Mouse (Mus musculus): ENCODE measurements around the gene Nipbl.

Nipbl gene

DNA sequence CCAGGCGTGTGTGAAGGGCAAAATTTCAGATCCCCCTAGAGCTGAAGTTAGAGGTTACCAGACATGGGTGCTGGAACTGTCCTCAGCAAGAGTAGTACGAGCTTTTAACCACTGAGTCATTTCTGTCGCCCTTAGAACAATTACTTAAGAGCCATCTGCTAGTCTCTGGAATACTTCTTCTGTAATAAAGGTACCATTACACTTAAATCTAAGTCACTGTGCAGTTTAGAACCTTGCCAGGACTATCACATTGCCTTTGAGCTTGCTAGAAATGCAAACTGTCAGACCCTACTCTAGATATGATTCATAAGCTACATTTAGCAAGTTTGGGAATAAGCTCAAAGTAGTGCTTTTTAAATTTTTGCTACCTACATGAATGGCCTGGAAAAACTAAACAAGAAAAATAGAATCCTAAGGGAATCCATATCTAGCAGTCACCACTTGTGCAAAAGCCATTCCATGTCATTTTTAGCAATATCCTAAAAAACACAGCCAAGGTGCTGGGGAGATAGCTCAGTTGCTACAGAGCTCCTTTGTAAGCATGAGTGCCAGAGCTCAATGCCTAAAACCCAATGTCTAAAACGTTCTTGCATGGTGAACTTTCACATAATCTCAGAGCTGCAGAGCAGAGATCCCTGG lies 27.6 kb downstream of the Nipbl start:
- DNase-seq, result no peak

DNA sequence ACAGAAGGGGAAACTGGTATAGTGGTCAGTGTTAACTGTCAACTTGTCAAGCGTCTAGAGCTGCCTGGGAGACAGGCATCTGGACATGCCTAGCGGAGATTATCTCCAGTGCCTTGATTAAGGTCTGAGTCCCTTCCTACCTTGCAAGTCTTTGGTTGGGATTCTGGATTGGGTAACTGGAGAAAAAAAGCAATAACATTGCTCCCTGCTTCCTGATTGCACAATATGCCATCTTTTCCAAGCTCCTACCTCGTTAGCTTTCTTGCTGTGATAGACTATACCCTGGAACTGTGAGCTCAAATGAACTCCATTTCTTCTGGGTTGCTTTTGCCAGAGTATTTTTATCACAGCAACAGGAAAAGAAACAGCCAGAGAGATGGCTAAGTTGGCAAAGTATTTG lies 30.9 kb downstream of the Nipbl start:
- no peak for DNase-seq

DNA sequence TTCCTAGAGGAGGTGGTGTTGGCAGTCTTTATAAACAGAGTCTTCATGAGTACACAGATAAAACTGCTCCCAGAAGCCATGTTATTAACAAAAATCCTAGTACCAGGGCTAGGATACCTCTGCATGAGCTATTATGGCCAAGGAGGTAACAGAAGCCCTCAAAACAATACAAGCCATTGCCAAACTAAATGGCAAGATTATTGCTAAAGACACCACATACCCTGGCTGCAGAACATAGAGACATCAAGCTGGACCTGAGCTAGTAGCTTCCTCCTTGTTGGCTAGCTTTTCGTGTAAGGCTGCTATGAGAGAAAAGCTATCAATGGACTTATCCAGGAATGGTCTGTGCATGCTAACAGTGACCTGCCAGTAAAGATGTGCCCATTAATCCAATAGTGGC lies 32.4 kb downstream of the Nipbl start:
- no peak for DNase-seq

DNA sequence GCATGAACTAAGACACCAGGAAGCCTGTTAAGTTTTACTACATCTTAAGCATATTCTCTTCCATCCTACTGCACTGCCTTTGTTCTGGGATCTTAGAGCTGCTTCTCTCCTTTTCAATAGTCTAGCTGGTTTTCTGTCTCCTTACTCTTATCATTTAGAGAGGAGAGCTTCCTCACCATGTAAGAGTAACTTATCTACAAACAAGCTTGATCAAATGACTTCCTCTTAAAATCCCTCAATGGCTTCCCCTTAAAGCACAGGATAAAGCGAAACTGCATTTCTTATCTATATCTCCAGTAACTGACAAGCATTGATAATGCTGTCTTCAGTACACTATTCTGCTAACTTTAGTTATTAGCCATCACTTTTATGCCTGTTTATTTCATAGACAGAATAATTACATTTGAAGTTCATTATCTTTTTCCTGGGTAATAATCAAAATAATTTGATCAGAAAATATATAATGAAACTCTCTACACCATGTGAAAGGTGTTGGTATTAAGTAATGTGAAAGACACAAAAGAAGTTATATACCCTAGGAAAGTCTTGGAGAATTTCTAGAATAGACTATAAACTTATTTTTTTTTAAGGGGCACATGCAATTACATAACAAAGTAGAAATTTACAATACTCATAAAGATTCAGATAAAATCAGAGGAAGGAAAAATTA lies 33.0 kb downstream of the Nipbl start:
- no peak for DNase-seq

DNA sequence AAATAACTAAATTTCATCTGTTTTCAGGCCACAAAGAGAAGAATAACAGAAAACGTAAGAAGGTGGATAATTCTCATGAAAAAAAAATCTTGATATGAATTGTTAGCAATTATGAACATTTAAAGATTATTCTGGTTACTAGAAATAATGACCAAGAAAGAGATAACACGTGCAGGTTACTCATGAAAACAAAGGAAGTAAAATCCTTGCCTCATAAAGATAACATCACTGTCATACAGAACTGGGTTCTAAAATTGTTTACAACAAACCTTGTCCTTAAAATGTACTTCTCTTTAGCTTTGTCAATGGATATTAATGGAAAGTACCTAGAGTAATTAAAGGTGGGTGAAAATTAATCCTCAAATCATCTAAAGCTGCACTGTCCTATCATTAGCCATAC lies 37.2 kb downstream of the Nipbl start:
- DNase-seq, result no peak

DNA sequence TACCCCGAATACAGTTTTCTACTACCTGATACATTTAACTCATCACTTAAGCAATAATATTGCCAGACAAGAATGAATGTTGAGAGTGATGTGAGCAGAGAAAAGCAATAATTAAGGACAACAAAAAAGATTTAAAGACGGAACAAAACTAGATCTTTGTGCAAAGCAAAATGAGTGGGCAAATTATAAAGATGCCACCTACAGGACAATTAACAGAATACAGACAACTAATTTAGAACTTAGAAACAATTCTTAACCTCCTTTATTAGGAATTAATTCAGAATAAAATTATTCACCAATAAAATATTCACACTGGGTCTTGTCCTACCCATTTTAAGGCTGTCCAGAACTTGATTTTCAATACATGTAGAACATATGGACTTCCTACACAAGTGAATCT lies 38.0 kb downstream of the Nipbl start:
- DNase-seq, result no peak

DNA sequence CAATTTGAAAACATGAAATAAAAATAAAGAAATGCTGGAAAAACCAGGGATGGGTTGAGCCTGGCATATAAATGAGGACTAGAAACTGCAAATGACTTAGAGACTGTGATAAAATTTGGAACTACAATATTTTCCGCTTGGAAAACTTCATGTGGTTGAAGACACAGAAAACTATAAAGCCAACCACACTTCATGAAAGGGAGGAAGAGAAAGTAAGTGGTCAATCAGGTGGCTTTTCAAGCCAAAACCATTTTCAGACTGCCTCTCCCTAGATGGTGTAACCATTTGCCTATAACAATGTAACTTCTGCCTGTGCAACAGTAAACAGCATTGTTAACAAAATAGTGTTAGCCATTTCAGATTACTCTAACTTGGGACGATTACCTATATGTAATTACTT lies 41.7 kb downstream of the Nipbl start:
- no peak for DNase-seq

DNA sequence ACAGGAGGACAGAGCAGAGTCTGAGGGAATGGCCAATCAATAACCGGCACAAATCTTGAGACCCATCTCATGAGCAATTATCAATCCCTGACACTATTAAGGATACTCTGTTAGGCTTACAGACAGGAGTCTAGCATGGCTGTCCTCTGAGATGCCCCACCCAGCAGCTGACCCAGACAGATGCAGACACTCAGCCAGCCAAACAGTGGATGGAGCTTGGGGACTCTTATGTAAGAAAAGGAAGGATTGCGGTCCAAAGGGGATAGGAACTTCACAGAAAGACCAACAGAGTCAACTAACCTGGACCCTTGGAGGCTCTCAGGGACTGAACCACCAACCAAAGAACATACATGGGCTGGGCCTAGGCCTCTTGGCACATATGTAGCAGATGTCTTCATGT lies 42.7 kb downstream of the Nipbl start:
- no peak for DNase-seq

DNA sequence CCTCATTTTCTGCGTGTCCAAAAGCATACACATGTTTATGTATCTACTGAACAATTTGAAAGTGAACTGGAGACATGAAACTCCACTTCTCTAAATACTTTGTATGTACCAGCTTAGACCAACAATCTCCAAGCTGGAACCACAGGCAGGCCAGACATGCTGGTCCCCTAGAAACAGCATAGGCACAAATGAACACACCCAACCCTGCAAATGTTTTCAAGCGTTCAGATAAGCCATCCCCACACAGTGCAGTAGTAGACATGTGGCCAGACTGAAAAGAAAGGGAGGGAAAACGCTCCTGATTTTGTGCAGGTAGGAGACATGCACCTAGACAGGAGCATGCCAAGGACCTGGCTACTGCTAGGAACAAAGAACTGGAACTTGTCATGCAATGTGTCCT lies 52.5 kb downstream of the Nipbl start:
- DNase-seq, result no peak

DNA sequence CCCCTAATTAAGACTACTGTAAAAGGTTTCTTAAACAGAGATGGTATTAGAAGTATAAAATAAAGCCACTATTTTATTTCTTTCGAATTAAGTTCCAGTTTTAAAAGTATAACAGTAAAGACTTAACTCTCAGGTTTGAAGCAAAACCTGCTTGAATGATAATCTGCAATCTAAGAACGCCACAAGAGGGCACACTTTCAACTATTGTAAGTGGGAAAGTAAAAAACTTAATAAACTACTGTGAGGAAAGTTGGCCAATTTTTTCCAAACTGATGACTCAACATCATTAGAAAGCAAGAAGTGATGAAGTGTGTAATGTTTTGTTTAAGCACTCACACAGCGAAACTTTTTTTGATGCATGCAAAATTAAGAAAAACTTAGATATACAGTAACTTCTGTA lies 62.0 kb downstream of the Nipbl start:
- peak; percentile 69 for DNase-seq

DNA sequence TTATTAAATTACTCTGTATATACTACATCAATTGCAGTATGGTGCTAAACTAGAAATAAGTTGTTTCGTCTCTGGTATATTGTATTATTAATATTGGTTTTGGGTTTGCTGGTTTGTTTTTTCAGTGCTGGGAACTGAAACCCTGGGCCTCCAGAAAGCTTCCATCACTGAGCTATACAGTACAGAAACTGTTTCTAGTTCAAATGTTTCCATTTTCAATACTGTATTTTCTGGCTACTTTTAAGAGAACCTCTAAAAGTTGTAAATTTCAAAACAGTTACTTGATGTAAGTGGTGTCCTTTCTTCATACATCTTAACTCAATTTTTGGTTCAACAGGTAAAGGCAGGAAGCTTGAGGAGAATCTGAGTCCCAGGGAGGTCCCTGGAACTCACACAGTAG lies 68.6 kb downstream of the Nipbl start:
- no peak for DNase-seq

DNA sequence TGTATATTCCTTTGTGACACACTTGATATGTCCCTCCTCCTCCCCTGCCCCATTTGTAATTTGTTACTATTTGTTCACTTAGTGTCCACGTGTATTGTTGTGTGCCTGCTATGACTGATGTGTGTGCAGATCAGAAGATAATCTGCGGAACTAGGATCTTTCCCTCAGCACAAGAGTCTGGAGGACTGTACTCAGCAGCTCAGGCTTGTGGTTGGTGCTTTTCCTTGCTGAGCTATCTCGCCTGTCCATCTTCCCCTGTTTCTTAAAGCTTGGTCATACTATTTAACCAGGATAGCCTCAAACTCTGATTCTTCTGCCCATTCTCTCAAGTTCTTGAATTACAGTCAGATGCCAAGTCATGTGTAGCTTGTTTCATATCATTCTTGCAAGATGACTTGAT lies 69.5 kb downstream of the Nipbl start:
- no peak for DNase-seq

DNA sequence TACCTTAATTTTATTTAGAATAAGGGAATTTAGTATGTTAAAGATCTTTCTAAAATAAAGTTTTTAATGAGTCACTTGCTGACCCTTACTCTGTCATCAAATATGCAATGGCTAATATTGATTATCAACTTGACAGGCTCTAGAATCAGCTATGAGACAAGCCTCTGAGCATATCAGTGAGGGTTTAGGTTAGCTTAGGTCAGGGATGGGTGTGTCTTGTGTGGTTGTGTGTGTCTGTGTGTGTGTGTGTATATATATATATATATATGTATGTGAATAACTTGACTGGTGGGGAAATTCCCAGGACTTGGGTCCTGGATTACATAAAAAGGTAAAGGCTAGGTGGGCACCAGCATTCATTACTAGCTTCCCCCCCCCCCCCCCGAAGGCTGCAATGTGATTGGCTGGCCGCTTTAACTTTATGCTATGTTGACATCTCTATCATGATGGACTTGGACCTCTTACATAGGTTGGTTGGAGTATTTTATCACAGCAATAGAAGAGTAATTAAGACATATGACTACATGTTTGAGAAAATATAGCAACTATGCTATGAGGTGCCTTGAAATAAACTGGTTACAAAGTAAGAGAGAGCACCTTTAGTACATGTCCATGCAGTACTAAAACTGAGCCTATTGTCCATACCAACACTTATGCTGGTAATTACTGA lies 97.0 kb downstream of the Nipbl start:
- DNase-seq, result no peak

DNA sequence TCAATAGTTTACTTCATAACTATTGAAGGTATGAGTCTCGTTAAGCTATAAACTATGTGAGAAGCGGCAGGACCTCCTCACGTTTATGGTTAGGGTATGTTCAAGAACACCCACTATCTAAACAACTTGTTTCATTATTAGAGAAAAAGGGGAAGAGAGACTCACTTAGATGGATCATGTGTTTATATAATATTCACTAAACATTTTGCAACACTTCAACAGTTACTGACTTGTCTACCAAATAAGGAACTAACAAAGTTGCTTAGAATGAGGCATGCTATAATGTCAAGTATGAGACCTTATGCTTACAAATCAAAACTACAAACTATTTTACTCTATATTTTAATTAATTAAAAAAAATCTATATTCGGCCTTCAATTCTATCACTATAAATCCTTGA lies 103.7 kb downstream of the Nipbl start:
- DNase-seq, result no peak

DNA sequence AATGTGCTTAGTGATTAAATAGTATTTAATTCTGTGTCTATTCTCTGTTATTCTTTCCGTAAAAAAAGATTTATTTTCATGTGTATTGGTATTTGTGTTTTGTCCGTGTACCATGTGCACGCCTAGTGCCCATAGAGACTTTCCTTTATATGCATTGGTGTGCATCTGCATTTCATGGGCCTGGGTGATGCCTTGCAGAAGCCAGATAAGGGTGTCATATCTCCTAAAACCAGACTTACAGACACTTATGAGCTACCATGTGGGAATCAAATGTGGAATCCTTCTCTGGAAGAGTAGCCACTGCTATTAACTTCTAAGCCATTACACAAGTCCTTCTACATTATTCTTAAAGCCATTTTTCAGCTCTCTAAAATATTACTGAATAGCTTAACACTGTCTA lies 112.7 kb downstream of the Nipbl start:
- no peak for DNase-seq

DNA sequence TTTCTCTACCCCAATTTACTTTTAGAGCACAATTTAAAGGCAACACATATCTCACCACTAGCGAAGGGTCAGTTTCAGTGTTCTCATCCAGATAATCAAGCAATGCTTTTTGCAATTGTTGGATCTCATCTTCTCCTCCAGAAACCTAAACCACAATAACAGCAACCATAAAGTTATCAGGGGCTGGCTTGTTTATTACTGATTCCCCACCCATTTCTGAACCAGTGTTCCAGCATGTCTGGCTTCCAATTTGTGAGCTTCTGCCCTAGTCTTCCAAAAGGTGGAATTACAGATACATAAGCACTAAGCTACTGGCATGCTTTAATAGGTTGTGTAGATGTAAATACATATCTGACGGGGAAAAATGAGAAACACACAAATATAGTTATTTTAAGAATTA lies 118.6 kb downstream of the Nipbl start:
- no peak for DNase-seq

DNA sequence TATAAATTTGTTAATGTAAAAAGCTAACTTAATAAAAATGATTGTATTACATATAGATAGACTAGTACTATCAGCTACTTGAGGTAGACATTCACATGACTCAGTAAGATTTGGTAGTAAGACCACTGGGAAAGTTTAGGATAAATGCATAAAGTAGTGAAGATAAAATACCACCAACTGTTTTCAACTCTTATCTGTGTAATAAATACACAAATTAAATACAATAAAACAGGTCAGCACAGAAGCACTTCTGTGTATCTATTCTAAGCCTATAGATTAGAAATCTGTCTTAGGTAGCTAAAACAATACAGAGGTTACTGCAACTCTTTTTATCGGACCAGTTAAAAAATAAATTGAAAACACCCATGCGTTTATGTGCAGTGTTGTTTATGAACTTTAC lies 119.4 kb downstream of the Nipbl start:
- no peak for DNase-seq

DNA sequence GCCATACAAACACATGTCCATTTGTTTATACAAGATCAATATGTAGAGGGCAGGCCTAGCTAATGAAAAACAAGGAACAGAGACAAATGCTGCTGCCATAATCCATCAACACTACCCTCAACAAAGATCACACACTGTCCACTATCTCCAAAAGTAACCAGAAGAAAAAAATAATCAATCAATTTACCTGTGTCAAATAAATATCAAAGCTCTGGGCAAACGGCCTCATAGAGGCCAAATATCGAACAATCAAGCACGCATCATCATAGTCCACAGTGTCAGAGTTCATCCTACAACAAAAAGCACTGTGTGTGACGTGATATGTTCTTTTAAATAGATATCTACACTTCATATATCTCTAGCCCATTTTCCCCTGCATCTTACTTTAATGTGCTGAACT lies 120.2 kb downstream of the Nipbl start:
- no peak for DNase-seq

DNA sequence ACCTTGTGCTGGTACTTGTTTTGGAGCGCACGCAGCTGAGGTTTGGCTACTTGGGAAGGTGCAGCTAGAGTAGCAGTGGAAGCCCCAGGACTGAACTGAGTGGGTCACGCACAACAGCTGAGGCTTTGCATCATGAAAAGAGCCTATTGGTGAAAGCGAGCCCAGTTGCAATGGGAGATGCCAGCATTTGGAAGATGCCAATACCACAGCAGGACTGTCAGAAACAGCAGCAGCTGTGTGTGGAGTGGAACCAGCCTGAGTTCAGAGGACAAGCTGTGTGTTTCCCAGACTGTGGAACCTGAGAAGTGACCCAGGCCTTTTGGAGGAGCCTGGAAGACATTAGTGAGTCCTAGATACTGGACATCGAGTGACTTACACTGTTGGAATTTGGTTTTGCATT lies 122.8 kb downstream of the Nipbl start:
- DNase-seq, result peak; percentile 47

DNA sequence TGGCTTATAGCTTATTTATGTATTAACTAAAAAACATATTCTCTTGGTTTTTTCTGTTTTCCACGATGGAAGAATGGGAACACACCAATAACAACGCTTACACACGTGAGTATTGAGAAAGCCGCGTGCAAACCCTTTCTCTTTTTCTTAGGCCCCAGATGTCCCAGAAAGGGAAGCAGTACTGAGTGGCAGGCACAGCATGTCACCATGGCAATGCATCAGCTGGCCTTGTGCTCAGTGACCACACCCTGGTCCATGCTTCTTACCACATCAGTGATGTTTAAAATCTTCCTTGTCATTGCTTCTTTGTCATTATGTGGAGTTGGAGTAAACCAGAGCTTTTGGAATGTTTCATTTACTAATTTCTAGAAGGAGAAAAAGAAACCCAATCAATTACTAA lies 125.1 kb downstream of the Nipbl start:
- DNase-seq, result no peak

DNA sequence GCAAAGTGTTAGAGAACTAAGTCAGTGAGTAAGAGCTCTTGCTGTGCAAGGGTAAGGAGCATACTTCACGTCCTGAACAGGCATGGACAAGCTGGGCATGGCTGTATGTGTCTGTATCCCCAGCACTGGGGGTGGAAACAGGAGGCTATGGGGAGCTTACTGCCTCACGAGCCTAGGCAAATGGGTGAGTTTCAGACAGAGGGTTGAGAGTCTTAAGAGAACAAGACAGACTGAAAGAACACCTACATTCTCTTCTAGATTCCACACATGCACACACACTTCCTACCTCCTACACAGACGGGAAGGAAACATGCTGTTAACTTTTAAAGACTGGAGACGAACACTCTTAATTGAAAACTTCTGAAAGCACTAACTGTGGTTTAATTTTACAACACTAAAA lies 126.9 kb downstream of the Nipbl start:
- no peak for DNase-seq

DNA sequence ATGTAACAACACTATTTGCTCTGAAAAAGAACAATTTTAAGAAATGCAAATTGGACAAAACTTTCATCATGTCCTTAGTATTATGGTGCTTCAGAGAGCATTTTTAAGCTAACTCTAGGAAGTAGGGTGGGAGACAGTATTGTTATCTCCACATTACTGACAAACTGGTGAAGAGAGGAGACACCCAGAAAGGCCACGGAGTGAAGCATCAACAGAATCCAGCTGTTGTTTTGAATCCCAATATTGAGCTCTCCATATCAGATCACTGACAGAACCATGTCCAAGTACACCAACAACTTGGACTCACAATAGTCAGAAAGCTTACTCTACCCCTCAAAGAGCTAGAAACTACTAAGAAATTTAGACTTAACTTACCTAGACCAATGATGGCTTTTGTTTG lies 138.8 kb downstream of the Nipbl start:
- DNase-seq, result no peak

DNA sequence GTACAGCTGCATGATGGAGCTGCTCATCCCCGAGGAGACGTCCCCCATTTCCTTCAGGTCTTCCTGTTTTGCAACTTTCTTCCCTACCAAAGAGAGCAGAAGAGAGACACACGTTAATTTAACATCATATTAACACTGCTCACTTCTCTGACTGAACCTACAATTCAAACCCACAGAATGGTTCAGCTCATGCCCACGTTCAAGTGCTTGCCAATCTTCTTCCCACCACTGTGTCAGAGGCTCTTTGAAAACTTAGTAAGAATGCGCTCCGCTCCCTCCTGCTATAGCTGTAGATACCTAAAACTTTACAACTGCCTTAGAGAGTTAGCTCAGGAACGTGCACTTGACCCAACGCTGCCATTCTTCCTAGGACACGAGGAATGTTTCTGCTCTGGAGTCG lies 141.3 kb downstream of the Nipbl start:
- DNase-seq, result no peak

DNA sequence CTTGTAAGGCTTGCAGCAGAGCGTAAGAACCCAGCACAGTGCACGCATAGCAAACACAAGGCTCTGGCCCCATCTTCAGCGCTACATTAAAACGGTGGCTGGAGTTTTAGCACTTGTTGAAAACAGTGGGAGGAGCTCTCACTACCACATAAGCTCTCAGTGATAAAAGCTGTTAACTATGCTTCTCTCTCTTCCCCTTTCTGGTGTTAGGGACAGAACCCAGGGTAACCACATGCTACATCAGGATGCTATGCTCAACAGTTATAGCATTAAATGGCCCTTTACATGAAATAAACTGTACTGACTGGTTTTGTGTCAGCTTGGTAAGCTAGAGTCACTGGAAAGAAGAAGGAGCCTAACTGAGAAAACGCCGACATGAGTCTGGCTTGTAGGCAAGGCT lies 150.1 kb downstream of the Nipbl start:
- DNase-seq, result no peak

DNA sequence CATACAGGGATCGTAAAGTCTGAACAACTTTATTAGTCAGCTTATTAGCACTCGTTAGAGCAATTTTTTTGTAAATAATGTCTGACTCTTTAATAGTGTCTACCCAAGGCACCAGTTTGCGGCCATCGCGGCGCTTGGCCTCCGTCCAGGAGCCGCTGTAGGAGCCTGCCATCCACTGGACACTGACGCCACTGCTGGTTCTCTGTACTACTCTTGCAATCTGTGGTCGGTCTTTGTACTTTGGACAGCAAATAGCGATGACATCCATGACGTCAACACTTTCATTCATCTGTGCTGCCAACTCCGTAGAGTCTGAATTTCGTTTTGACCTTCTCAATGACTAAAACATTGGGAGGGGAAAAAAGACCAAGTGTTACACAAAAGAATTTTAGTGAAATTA lies 153.0 kb downstream of the Nipbl start:
- peak; percentile 6 for DNase-seq

Data from lung, postnatal 14 days (tissue).